Mouse (Mus musculus): Measurements from ENCODE around the gene Tnk1.

GRCm38 (mm10) chr11:69854680-69855079 lies 3.9 kb downstream of the Tnk1 start:
- no peak for TF ChIP-seq CTCF (IDR thresholded peaks at IDR 0.05; ENCODE audit: low read depth, low read length)
- no peak for TF ChIP-seq POLR2AphosphoS5 (IDR thresholded peaks at IDR 0.05; ENCODE audit: insufficient replicate concordance, low read depth, low read length)
- no peak for TF ChIP-seq TAL1 (conservative IDR thresholded peaks at IDR 0.05; ENCODE audit: low read depth, low read length)
- TF ChIP-seq GATA1 (IDR thresholded peaks at IDR 0.05; ENCODE audit: borderline replicate concordance, low read length): no peak

Data from G1E (cell line).